ENCODE assay signal across 23 mouse cellular contexts in genomic region chr5:31765824-31766223, GRCm38 (mm10).
"Had no signal": no experiment of that assay in that cellular context is flagged by ENCODE, and none has a peak within 500 bp of the region (broad histone marks: within the 10 kb centered on the region; RNA-seq: fewer than 3 reads in every experiment).

No protein-coding gene starts in this region.

- H3K9me3 ChIP-seq: forebrain, embryonic 15.5 days; hindbrain, embryonic 13.5 days; hindbrain, embryonic 15.5 days; kidney, embryonic 15.5 days; limb, embryonic 10.5 days; limb, embryonic 12.5 days; liver, embryonic 12.5 days had no signal

- ATAC-seq: forebrain, embryonic 15.5 days; forebrain, postnatal 0 days; inflammation-experienced regulatory T-cells, adult 6 months; liver, embryonic 12.5 days had no signal

- H3K4me3 ChIP-seq: forebrain, embryonic 15.5 days; heart, adult 2 months; hindbrain, embryonic 13.5 days; hindbrain, embryonic 15.5 days; kidney, embryonic 15.5 days; layer of hippocampus, adult 2 months; left cerebral cortex, adult 2 months; limb, embryonic 10.5 days; limb, embryonic 12.5 days; liver, embryonic 12.5 days had no signal

- H3K4me1 ChIP-seq: forebrain, embryonic 15.5 days; hindbrain, embryonic 15.5 days; kidney, embryonic 15.5 days; limb, embryonic 10.5 days; limb, embryonic 12.5 days had no signal

- H3K36me3 ChIP-seq: forebrain, embryonic 15.5 days; hindbrain, embryonic 13.5 days; hindbrain, embryonic 15.5 days; kidney, embryonic 15.5 days; limb, embryonic 10.5 days; limb, embryonic 12.5 days; liver, embryonic 12.5 days had no signal

- H3K27me3 ChIP-seq: forebrain, embryonic 15.5 days; hindbrain, embryonic 13.5 days; hindbrain, embryonic 15.5 days; kidney, embryonic 15.5 days; limb, embryonic 12.5 days; liver, embryonic 12.5 days had no signal

- DNase-seq: forebrain, postnatal 0 days; gastrocnemius, postnatal 14 days; gastrocnemius, postnatal 36 days; heart, adult 11 months; heart, adult 2 months; heart, postnatal 14 days; kidney, adult 11 months; kidney, adult 2 months; kidney, adult 9 months; kidney, postnatal 25 days; kidney, postnatal 4 days had no signal

- H3K4me2 ChIP-seq: forebrain, embryonic 15.5 days; heart, embryonic 11.5 days; hindbrain, embryonic 13.5 days; hindbrain, embryonic 15.5 days; kidney, embryonic 15.5 days; limb, embryonic 12.5 days; liver, embryonic 12.5 days had no signal

- H3K27ac ChIP-seq: forebrain, embryonic 15.5 days; hindbrain, embryonic 13.5 days; hindbrain, embryonic 15.5 days; left cerebral cortex, adult 2 months; limb, embryonic 10.5 days; limb, embryonic 12.5 days; liver, embryonic 14.5 days had no signal

- H3K9ac ChIP-seq: forebrain, embryonic 15.5 days; forebrain, postnatal 0 days; hindbrain, embryonic 13.5 days; hindbrain, embryonic 15.5 days; kidney, embryonic 15.5 days; limb, embryonic 12.5 days; liver, embryonic 12.5 days; liver, embryonic 14.5 days had no signal
